Mouse (Mus musculus) gastrocnemius, postnatal 14 days (tissue): ENCODE measurements at regions not wholly inside any gene's neighbourhood (a gene's known extent, or its start where the extent isn't known, plus 50 kb on each side); places are given as distances from the start of the nearest gene placed in this dataset.

ENCODE experiments used
- DNase-seq: peaks from one replicate; pipeline ENCODE4 v3.0.0; 2021; ENCODE audit warnings: mixed read lengths
- intact Hi-C: fragments of 180-260 bp; cut with DNase I; formaldehyde crosslinking; loops from one replicate; pipeline ENCODE4 v1.15.1; 2025; ENCODE audit warnings: low total_unique reads

DNA sequence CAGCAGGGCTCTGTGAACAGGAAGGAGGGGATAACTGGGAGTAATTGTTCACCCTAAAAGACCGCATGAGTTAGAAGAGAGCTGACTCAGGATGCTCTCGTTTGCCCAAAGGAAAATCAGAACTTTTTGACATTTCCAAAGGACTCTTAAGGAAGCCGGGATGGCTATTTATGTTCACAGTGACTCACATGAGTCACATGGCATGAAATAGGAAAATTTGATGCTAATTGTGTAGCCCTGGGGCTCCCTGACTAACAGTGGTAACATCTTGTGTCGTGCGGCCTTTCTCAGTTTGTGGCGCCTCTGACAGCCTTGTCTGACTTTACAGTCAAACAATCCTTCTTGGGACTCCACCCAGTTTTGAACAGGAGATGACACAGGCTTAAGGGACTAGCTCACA is 51.9 kb upstream of the Cacna1a start:
- intact Hi-C loops = no loop called here
- DNase-seq = no peak

DNA sequence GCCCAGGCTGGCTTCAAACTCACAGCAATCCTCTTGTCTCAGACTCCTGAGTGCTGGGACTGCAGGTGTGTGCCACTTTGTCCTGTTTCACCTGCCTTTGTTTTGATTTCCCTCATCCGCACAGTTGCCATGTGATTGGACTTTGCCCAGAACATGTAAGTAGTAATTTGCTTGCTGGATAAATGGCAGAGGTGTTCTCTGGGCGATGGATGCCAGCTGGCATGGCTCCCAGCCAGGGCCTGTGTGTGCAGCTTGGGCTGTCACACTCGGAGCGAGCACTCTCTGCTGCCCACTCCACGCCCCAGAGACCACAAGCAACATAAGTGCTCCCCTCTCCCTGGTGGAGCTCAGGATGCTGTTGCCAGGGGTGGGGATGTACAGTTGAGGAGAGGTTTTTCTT is 53.9 kb upstream of the Cacna1a start:
- intact Hi-C loops = no loop called here
- DNase-seq = no peak

DNA sequence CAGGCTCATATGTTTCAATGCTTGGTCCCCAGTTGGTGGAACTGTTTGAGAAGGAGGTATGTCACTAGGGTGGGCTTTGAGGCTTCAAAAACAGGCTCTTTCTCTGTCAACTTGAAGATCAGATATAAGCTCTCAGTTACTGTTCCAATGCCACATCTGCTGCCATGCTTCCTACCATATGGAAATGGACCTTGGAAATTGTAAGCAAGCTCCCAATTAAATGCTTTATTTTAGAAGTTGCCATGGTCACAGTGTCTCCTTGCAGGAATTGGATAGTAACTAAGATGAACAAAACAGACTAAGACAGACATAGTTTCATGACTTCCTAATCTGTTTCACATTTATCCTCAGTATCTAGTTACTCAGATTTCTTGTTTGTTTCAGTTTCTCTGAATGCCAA is 56.7 kb upstream of the Cacna1a start:
- intact Hi-C loops = no loop called here

DNA sequence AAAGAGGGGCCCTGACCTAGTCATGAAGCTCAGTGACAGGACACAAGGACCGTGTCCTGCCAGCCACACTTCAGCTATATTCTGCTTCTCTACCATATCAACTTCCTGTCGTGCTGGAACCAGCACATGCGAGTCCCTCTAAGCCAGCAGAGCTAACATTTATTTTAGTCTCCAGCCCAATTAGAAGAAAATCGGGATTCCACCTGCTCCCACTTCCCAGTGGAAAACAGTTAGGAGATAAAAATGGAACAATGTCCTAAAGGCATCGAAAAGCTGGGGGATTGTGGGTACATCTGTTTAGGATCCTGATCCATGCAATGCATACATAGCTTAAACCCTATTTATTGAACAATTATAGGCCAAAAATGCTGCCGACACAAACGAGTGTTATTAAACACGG is 58.7 kb upstream of the Cacna1a start:
- no peak for DNase-seq
- intact Hi-C loops = no loop called here

More for the DNA sequence above, 56.7 kb upstream of the Cacna1a start:
- DNase-seq = no peak

DNA sequence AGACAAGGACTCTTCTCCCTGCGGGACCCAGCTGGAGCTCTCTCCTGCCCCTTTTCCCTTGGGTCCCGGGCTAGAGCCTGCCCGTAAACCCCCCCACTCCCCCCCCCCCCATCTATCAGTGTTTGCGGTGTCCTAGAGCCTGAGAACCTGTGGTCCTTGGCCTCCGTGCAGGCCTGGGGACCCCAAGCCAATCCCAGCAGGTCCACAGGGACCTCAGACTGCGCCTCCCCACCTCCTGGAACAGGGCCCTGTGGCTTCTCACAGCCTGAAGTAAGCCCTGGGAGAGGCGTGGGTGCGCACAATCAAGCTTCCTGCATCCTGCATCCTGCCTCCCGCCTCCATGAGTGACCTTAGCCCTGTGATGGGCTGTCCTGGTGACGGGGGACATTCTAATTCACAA is 52.6 kb upstream of the Ccdc130 start:
- peak; percentile 32 for DNase-seq
- intact Hi-C loops = no loop called here

DNA sequence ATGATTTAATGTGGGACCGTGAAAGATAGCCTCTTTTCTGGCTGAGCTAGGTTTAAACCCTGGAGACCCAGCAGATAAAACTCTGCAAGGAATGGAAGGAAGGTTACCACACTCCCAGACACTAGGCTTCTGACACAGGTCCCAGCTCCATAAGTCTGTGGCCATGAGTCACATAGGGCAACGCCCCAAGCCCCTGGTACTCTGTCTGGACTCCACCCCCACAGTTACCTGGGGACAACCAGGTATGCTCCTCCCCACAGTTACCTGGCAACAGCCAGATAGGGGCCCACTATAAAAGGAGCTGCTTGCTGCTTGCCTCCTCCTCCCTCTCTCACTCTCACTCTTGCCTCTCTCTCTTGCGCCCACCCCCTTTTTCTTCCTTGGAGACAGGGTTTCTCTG is 51.7 kb upstream of the Ccdc130 start:
- intact Hi-C loops = no loop called here
- DNase-seq = no peak
